ENCODE assay signal across 25 mouse cellular contexts in genomic region chr12:80997652-80998051, GRCm38 (mm10). TPM values are rescaled to one million over a fixed set of nuclear protein-coding genes. Genes with fewer than 3 reads are reported as not detected.
DNase-seq lines count a peak whose midpoint lies in the region; ATAC-seq lines count a peak whose summit lies in the region.
"Had no signal": no experiment of that assay in that cellular context is flagged by ENCODE, and none has a peak within 500 bp of the region (broad histone marks: within the 10 kb centered on the region; RNA-seq: fewer than 3 reads in every experiment).

No protein-coding gene starts in this region.

- no peaks in the 10 kb centered on the region for H3K36me3 ChIP-seq in hindbrain, embryonic 10.5 days
- no peaks in the 10 kb centered on the region for H3K36me3 ChIP-seq in hindbrain, embryonic 14.5 days (replicated peaks; ENCODE audit: control insufficient read depth, insufficient read depth)
- no peaks in the 10 kb centered on the region for H3K36me3 ChIP-seq in embryonic facial prominence, embryonic 10.5 days (replicated peaks)
- H3K36me3 ChIP-seq: embryonic facial prominence, embryonic 15.5 days; forebrain, embryonic 10.5 days; heart, embryonic 13.5 days; hindbrain, embryonic 12.5 days had no signal

- H3K4me3 ChIP-seq in hindbrain, embryonic 10.5 days: no peak overlapping the region
- no peak overlapping the region for H3K4me3 ChIP-seq in hindbrain, embryonic 14.5 days (replicated peaks; ENCODE audit: low read length)
- no peak overlapping the region for H3K4me3 ChIP-seq in embryonic facial prominence, embryonic 10.5 days
- H3K4me3 ChIP-seq: erythroblast, embryonic 14.5 days; gastrocnemius, adult 2 months; heart, adult 2 months; hindbrain, embryonic 12.5 days had no signal

- no peak for ATAC-seq in hindbrain, embryonic 14.5 days (ENCODE audit: low FRiP score)
- ATAC-seq: forebrain, embryonic 16.5 days; hindbrain, postnatal 0 days had no signal

- peak overlapping the region; percentile 62; the same call in 1 of the 2 replicates for H3K27ac ChIP-seq in hindbrain, embryonic 10.5 days
- H3K27ac ChIP-seq in hindbrain, embryonic 14.5 days: no peak overlapping the region
- H3K27ac ChIP-seq in embryonic facial prominence, embryonic 10.5 days (replicated peaks): no peak overlapping the region
- H3K27ac ChIP-seq: embryonic facial prominence, embryonic 15.5 days; gastrocnemius, adult 2 months; heart, adult 2 months; heart, embryonic 13.5 days; hindbrain, postnatal 0 days had no signal

- H3K27me3 ChIP-seq in hindbrain, embryonic 10.5 days (ENCODE audit: insufficient read depth, poor library complexity, severe bottlenecking): peaks cover 40% of the 10 kb centered on the region
- H3K27me3 ChIP-seq in hindbrain, embryonic 14.5 days (ENCODE audit: control insufficient read depth, insufficient read depth, low read length): no peaks in the 10 kb centered on the region
- peaks cover 45% of the 10 kb centered on the region for H3K27me3 ChIP-seq in embryonic facial prominence, embryonic 10.5 days (replicated peaks; ENCODE audit: low read depth, poor library complexity, severe bottlenecking)

- peaks cover 41% of the 10 kb centered on the region for H3K4me1 ChIP-seq in hindbrain, embryonic 10.5 days (replicated peaks)
- H3K4me1 ChIP-seq in hindbrain, embryonic 14.5 days (replicated peaks; ENCODE audit: control insufficient read depth, insufficient read depth, low read length): peaks cover 7% of the 10 kb centered on the region
- H3K4me1 ChIP-seq in embryonic facial prominence, embryonic 10.5 days: peaks cover 43% of the 10 kb centered on the region

- peak; percentile 26 for DNase-seq in embryo, embryonic 10 days (ENCODE audit: low spot score)
- no peak for DNase-seq in embryo, embryonic 9.5 days (ENCODE audit: extremely low spot score)
- no peak for DNase-seq in hindbrain, embryonic 10.5 days (ENCODE audit: low spot score)
- DNase-seq in hindbrain, embryonic 14.5 days (ENCODE audit: low spot score): no peak
- DNase-seq in A20 (ENCODE audit: low read depth, low spot score): peak; percentile 87
- DNase-seq in embryonic facial prominence, embryonic 10.5 days (ENCODE audit: low spot score): peak; percentile 34
- DNase-seq in gastrocnemius, postnatal 4 days (ENCODE audit: low spot score in 2 of 2): no peak
- no peak for DNase-seq in adrenal gland, adult 8-10 months
- DNase-seq: adrenal gland, postnatal 14 days; cerebellum, adult 18-20 months; cerebellum, adult 9-11 months; cerebellum, postnatal 36 days; gastrocnemius, adult 2 months; gastrocnemius, postnatal 25 days; heart, adult 2 months; heart, postnatal 36 days; kidney, adult 11 months had no signal

- no peak overlapping the region for H3K4me2 ChIP-seq in hindbrain, embryonic 14.5 days (replicated peaks)

- WGBS in hindbrain, embryonic 10.5 days: 72% methylated on average over 4 of the region's 4 CpGs
- WGBS in hindbrain, embryonic 14.5 days: 46% methylated on average over 4 of the region's 4 CpGs
- 69% methylated on average over 4 of the region's 4 CpGs for WGBS in embryonic facial prominence, embryonic 10.5 days

- no peak overlapping the region for H3K9ac ChIP-seq in hindbrain, embryonic 14.5 days
- H3K9ac ChIP-seq: embryonic facial prominence, embryonic 15.5 days; heart, embryonic 13.5 days; hindbrain, embryonic 12.5 days had no signal

- H3K9me3 ChIP-seq in hindbrain, embryonic 10.5 days: peaks cover 10% of the 10 kb centered on the region
- H3K9me3 ChIP-seq in hindbrain, embryonic 14.5 days (ENCODE audit: control insufficient read depth, low read length): no peaks in the 10 kb centered on the region
- peaks cover 5% of the 10 kb centered on the region; the same call in 1 of the 2 replicates for H3K9me3 ChIP-seq in embryonic facial prominence, embryonic 10.5 days
- H3K9me3 ChIP-seq: embryonic facial prominence, embryonic 15.5 days; hindbrain, embryonic 12.5 days had no signal

RNA-seq across cellular contexts. Expression of gene Smoc1, which starts 29.0 kb away (rescaled TPM):
- 21.1 and 35.2 TPM in 2 replicates for polyA plus RNA-seq in hindbrain, embryonic 10.5 days (2016; fragmentation: Nextera tagmentation; extraction: Ambion mirVana)
- 23.8 and 25.8 TPM in 2 replicates for polyA plus RNA-seq in hindbrain, embryonic 14.5 days (2014; fragmentation: Nextera tagmentation; extraction: Ambion mirVana)
- polyA plus RNA-seq in embryonic facial prominence, embryonic 10.5 days (2016; fragmentation: Nextera tagmentation; extraction: Ambion mirVana): 25.1 and 27.1 TPM in 2 replicates
- total RNA-seq in gastrocnemius, postnatal 4 days (2021): 10 to 100 TPM in 1 of 2 experiments, 1 to 10 TPM in 1; 7.0 to 11.9 TPM
- total RNA-seq in adrenal gland, adult 8-10 months (2022): 100 to 1,000 TPM; 130 to 186 (median 164) TPM

RNA-seq across cellular contexts. Expression of gene Slc10a1, which starts 29.1 kb away (rescaled TPM):
- polyA plus RNA-seq in hindbrain, embryonic 10.5 days (2016; fragmentation: Nextera tagmentation; extraction: Ambion mirVana): 0.26 and 0.36 TPM in 2 replicates
- 0.20 and 0.55 TPM in 2 replicates for polyA plus RNA-seq in hindbrain, embryonic 14.5 days (2014; fragmentation: Nextera tagmentation; extraction: Ambion mirVana)
- polyA plus RNA-seq in embryonic facial prominence, embryonic 10.5 days (2016; fragmentation: Nextera tagmentation; extraction: Ambion mirVana): 0.64 and 0.82 TPM in 2 replicates
- under 1 TPM in 1 of 2 experiments, not detected in 1; 0.78 TPM for total RNA-seq in gastrocnemius, postnatal 4 days (2021)
- under 1 TPM in 2 of 4 experiments, not detected in 2; 0.22 to 0.23 TPM for total RNA-seq in adrenal gland, adult 8-10 months (2022)
- total RNA-seq: gastrocnemius, adult 2 months; gastrocnemius, postnatal 25 days; heart, adult 2 months; heart, postnatal 36 days; hindbrain, postnatal 0 days had no signal
- polyA plus RNA-seq: C2C12; erythroblast, embryonic 14.5 days; heart, adult 2 months had no signal

RNA-seq across cellular contexts. Expression of gene Srsf5, which starts 52.3 kb away (rescaled TPM):
- polyA plus RNA-seq in hindbrain, embryonic 10.5 days (2016; fragmentation: Nextera tagmentation; extraction: Ambion mirVana): 403 and 492 TPM in 2 replicates
- 248 and 256 TPM in 2 replicates for polyA plus RNA-seq in hindbrain, embryonic 14.5 days (2014; fragmentation: Nextera tagmentation; extraction: Ambion mirVana)
- 477 and 521 TPM in 2 replicates for polyA plus RNA-seq in embryonic facial prominence, embryonic 10.5 days (2016; fragmentation: Nextera tagmentation; extraction: Ambion mirVana)
- total RNA-seq in gastrocnemius, postnatal 4 days (2021): 100 to 1,000 TPM; 219 to 249 TPM
- total RNA-seq in adrenal gland, adult 8-10 months (2022): 100 to 1,000 TPM; 281 to 615 (median 513) TPM

Comparison
In these comparisons a context has a peak if more than half of its experiments do, and no peak if none do; other contexts are left out.
1. DNase-seq: peak in embryo, embryonic 10 days (single experiment), A20 (single experiment) and embryonic facial prominence, embryonic 10.5 days (single experiment); none in embryo, embryonic 9.5 days (single experiment), hindbrain, embryonic 10.5 days (single experiment), hindbrain, embryonic 14.5 days (single experiment), gastrocnemius, postnatal 4 days (0 of 2) and adrenal gland, adult 8-10 months (single experiment).